Mouse (Mus musculus): ENCODE results near the gene Ttll5. TPM values are rescaled to one million over a fixed set of nuclear protein-coding genes. Genes with fewer than 3 reads are reported as not detected.

Ttll5 gene
- polyA plus RNA-seq, 1 experiment from 2014 or later, result 19.9 TPM

GRCm38 (mm10) chr12:86049813-86050212, 225.4 kb downstream of the Ttll5 start:
- 73% methylated on average over 6 of the region's 6 CpGs for WGBS
- Histone ChIP-seq H3K27me3 (ENCODE audit: control insufficient read depth, insufficient read depth, low read length) (no peaks in the 10 kb centered on the region), H3K4me2 (ENCODE audit: low read depth, low read length, severe bottlenecking) (no peak overlapping the region), H3K36me3 (ENCODE audit: control insufficient read depth, insufficient read depth, low read length) (no peaks in the 10 kb centered on the region), H3K27ac (ENCODE audit: low read depth, low read length) (no peak overlapping the region), H3K9ac (ENCODE audit: low read length) (no peak overlapping the region), H3K4me3 (ENCODE audit: low read depth, low read length) (no peak overlapping the region), H3K4me1 (replicated peaks; ENCODE audit: control insufficient read depth, insufficient read depth, low read length) (no peaks in the 10 kb centered on the region), H3K9me3 (ENCODE audit: control insufficient read depth, low read length) (no peaks in the 10 kb centered on the region)
- DNase-seq (ENCODE audit: low spot score), result no peak
- ATAC-seq (replicated peaks; ENCODE audit: low FRiP score), result no peak

- no peaks in the 10 kb centered on the region for H3K9me3 ChIP-seq (ENCODE audit: control insufficient read depth, low read length)
- no peak overlapping the region for H3K4me3 ChIP-seq (ENCODE audit: low read depth, low read length)
- ATAC-seq (replicated peaks; ENCODE audit: low FRiP score) (no peak), DNase-seq (ENCODE audit: low spot score) (no peak)
- H3K4me2 ChIP-seq (ENCODE audit: low read depth, low read length, severe bottlenecking), result no peak overlapping the region
- no peaks in the 10 kb centered on the region for H3K27me3 ChIP-seq (ENCODE audit: control insufficient read depth, insufficient read depth, low read length)
- H3K27ac ChIP-seq (ENCODE audit: low read depth, low read length), result no peak overlapping the region
- H3K9ac ChIP-seq (ENCODE audit: low read length), result no peak overlapping the region
- no peaks in the 10 kb centered on the region for H3K36me3 ChIP-seq (ENCODE audit: control insufficient read depth, insufficient read depth, low read length)
- no peaks in the 10 kb centered on the region for H3K4me1 ChIP-seq (replicated peaks; ENCODE audit: control insufficient read depth, insufficient read depth, low read length)
- 91% methylated on average over 5 of the region's 5 CpGs for WGBS
These were observed 227.0 kb downstream of the Ttll5 start for GRCm38 (mm10) chr12:86051477-86051876.

GRCm38 (mm10) chr12:86055306-86055705, 230.8 kb downstream of the Ttll5 start:
- Histone ChIP-seq H3K4me1 (replicated peaks; ENCODE audit: control insufficient read depth, insufficient read depth, low read length) (no peaks in the 10 kb centered on the region), H3K4me2 (ENCODE audit: low read depth, low read length, severe bottlenecking) (no peak overlapping the region), H3K4me3 (ENCODE audit: low read depth, low read length) (no peak overlapping the region), H3K9ac (ENCODE audit: low read length) (no peak overlapping the region), H3K27me3 (ENCODE audit: control insufficient read depth, insufficient read depth, low read length) (no peaks in the 10 kb centered on the region), H3K9me3 (ENCODE audit: control insufficient read depth, low read length) (no peaks in the 10 kb centered on the region), H3K27ac (ENCODE audit: low read depth, low read length) (no peak overlapping the region), H3K36me3 (ENCODE audit: control insufficient read depth, insufficient read depth, low read length) (no peaks in the 10 kb centered on the region)
- no peak for ATAC-seq (replicated peaks; ENCODE audit: low FRiP score)
- no peak for DNase-seq (ENCODE audit: low spot score)
- 90% methylated on average over 2 of the region's 2 CpGs for WGBS

- H3K9ac ChIP-seq (ENCODE audit: low read length), result no peak overlapping the region
- no peaks in the 10 kb centered on the region for H3K9me3 ChIP-seq (ENCODE audit: control insufficient read depth, low read length)
- WGBS, result 91% methylated on average over 8 of the region's 8 CpGs
- DNase-seq (ENCODE audit: low spot score), result no peak
- H3K4me3 ChIP-seq (ENCODE audit: low read depth, low read length), result no peak overlapping the region
- H3K36me3 ChIP-seq (ENCODE audit: control insufficient read depth, insufficient read depth, low read length), result no peaks in the 10 kb centered on the region
- H3K27ac ChIP-seq (ENCODE audit: low read depth, low read length), result no peak overlapping the region
- no peak for ATAC-seq (replicated peaks; ENCODE audit: low FRiP score)
- H3K4me1 ChIP-seq (replicated peaks; ENCODE audit: control insufficient read depth, insufficient read depth, low read length), result no peaks in the 10 kb centered on the region
- no peak overlapping the region for H3K4me2 ChIP-seq (ENCODE audit: low read depth, low read length, severe bottlenecking)
- H3K27me3 ChIP-seq (ENCODE audit: control insufficient read depth, insufficient read depth, low read length), result no peaks in the 10 kb centered on the region
These were observed 232.5 kb downstream of the Ttll5 start for GRCm38 (mm10) chr12:86056976-86057375.

GRCm38 (mm10) chr12:86057516-86057915, 233.1 kb downstream of the Ttll5 start:
- Histone ChIP-seq H3K4me2 (ENCODE audit: low read depth, low read length, severe bottlenecking) (no peak overlapping the region), H3K4me1 (replicated peaks; ENCODE audit: control insufficient read depth, insufficient read depth, low read length) (no peaks in the 10 kb centered on the region), H3K36me3 (ENCODE audit: control insufficient read depth, insufficient read depth, low read length) (no peaks in the 10 kb centered on the region), H3K4me3 (ENCODE audit: low read depth, low read length) (no peak overlapping the region), H3K27ac (ENCODE audit: low read depth, low read length) (no peak overlapping the region), H3K27me3 (ENCODE audit: control insufficient read depth, insufficient read depth, low read length) (no peaks in the 10 kb centered on the region), H3K9me3 (ENCODE audit: control insufficient read depth, low read length) (no peaks in the 10 kb centered on the region), H3K9ac (ENCODE audit: low read length) (no peak overlapping the region)
- 88% methylated on average over 8 of the region's 8 CpGs for WGBS
- no peak for DNase-seq (ENCODE audit: low spot score)
- no peak for ATAC-seq (replicated peaks; ENCODE audit: low FRiP score)

DNA sequence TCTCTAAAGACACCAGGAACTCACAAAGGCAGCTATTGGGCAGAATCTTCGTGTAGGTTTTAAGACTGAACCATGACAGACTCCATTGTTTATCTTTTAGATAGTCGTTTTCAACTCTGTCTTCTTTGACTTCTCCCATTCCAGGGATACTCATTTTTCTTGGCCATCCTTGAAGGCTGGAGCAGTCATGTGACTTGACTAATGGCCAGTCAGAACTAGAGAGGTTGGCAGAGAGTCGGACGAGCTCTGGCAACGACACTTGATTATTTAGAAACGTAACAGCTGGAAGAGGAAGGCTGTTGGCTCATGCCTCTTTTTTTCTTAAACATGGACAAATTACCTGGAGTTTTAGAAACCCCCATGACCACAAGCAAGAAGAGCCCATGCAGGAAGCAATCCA, 234.9 kb downstream of the Ttll5 start:
- no peaks in the 10 kb centered on the region for H3K9me3 ChIP-seq (ENCODE audit: control insufficient read depth, low read length)
- 90% methylated on average over 6 of the region's 6 CpGs for WGBS

GRCm38 (mm10) chr12:86064796-86065195, 240.3 kb downstream of the Ttll5 start:
- Histone ChIP-seq H3K9ac (ENCODE audit: low read length) (no peak overlapping the region), H3K4me1 (replicated peaks; ENCODE audit: control insufficient read depth, insufficient read depth, low read length) (no peaks in the 10 kb centered on the region), H3K4me2 (ENCODE audit: low read depth, low read length, severe bottlenecking) (no peak overlapping the region), H3K9me3 (ENCODE audit: control insufficient read depth, low read length) (no peaks in the 10 kb centered on the region), H3K36me3 (ENCODE audit: control insufficient read depth, insufficient read depth, low read length) (no peaks in the 10 kb centered on the region), H3K27me3 (ENCODE audit: control insufficient read depth, insufficient read depth, low read length) (no peaks in the 10 kb centered on the region), H3K4me3 (ENCODE audit: low read depth, low read length) (no peak overlapping the region), H3K27ac (ENCODE audit: low read depth, low read length) (no peak overlapping the region)
- DNase-seq (ENCODE audit: low spot score) (no peak), ATAC-seq (replicated peaks; ENCODE audit: low FRiP score) (no peak)

More for the DNA sequence above, 234.9 kb downstream of the Ttll5 start:
- DNase-seq (ENCODE audit: low spot score) (no peak), ATAC-seq (replicated peaks; ENCODE audit: low FRiP score) (no peak)
- no peaks in the 10 kb centered on the region for H3K27me3 ChIP-seq (ENCODE audit: control insufficient read depth, insufficient read depth, low read length)
- H3K9ac ChIP-seq (ENCODE audit: low read length), result no peak overlapping the region
- no peaks in the 10 kb centered on the region for H3K36me3 ChIP-seq (ENCODE audit: control insufficient read depth, insufficient read depth, low read length)
- no peak overlapping the region for H3K4me2 ChIP-seq (ENCODE audit: low read depth, low read length, severe bottlenecking)
- H3K4me1 ChIP-seq (replicated peaks; ENCODE audit: control insufficient read depth, insufficient read depth, low read length), result no peaks in the 10 kb centered on the region
- no peak overlapping the region for H3K27ac ChIP-seq (ENCODE audit: low read depth, low read length)
- no peak overlapping the region for H3K4me3 ChIP-seq (ENCODE audit: low read depth, low read length)

GRCm38 (mm10) chr12:86071432-86071831, 247.0 kb downstream of the Ttll5 start:
- 57% methylated on average over 6 of the region's 6 CpGs for WGBS

GRCm38 (mm10) chr12:86074681-86075080, 250.2 kb downstream of the Ttll5 start:
- peaks cover 7% of the 10 kb centered on the region for H3K27me3 ChIP-seq (ENCODE audit: control insufficient read depth, insufficient read depth, low read length)
- no peak overlapping the region for H3K27ac ChIP-seq (ENCODE audit: low read depth, low read length)
- 91% methylated on average over 12 of the region's 12 CpGs for WGBS
- ATAC-seq (replicated peaks; ENCODE audit: low FRiP score) (no peak), DNase-seq (ENCODE audit: low spot score) (no peak)
- H3K9me3 ChIP-seq (ENCODE audit: control insufficient read depth, low read length), result no peaks in the 10 kb centered on the region
- H3K4me3 ChIP-seq (ENCODE audit: low read depth, low read length), result no peak overlapping the region
- no peak overlapping the region for H3K9ac ChIP-seq (ENCODE audit: low read length)
- H3K36me3 ChIP-seq (ENCODE audit: control insufficient read depth, insufficient read depth, low read length), result no peaks in the 10 kb centered on the region
- no peak overlapping the region for H3K4me2 ChIP-seq (ENCODE audit: low read depth, low read length, severe bottlenecking)
- peaks cover 15% of the 10 kb centered on the region; the same call in 1 of the 2 replicates for H3K4me1 ChIP-seq (replicated peaks; ENCODE audit: control insufficient read depth, insufficient read depth, low read length)

More at GRCm38 (mm10) chr12:86071432-86071831, 247.0 kb downstream of the Ttll5 start:
- peaks cover 4% of the 10 kb centered on the region; the same call in 1 of the 2 replicates for H3K4me1 ChIP-seq (replicated peaks; ENCODE audit: control insufficient read depth, insufficient read depth, low read length)
- DNase-seq (ENCODE audit: low spot score) (no peak), ATAC-seq (replicated peaks; ENCODE audit: low FRiP score) (peak; percentile 65)
- H3K9ac ChIP-seq (ENCODE audit: low read length), result no peak overlapping the region
- no peak overlapping the region for H3K4me3 ChIP-seq (ENCODE audit: low read depth, low read length)
- H3K27me3 ChIP-seq (ENCODE audit: control insufficient read depth, insufficient read depth, low read length), result peaks cover 2% of the 10 kb centered on the region; the same call in 1 of the 2 replicates
- H3K36me3 ChIP-seq (ENCODE audit: control insufficient read depth, insufficient read depth, low read length), result no peaks in the 10 kb centered on the region
- H3K27ac ChIP-seq (ENCODE audit: low read depth, low read length), result 0 out of 2 replicates have a peak overlapping the region, but pooled peaks have one; percentile 10
- H3K9me3 ChIP-seq (ENCODE audit: control insufficient read depth, low read length), result no peaks in the 10 kb centered on the region
- H3K4me2 ChIP-seq (ENCODE audit: low read depth, low read length, severe bottlenecking), result no peak overlapping the region
